1 mouse cellular context compared by ENCODE assay signal in genomic region chr9:42471921-42472747, GRCm38 (mm10).
TF ChIP-seq lines count a peak whose summit lies in the region.

No protein-coding gene starts in this region.

TF ChIP-seq in CH12.LX, 34 proteins besides CTCF, POLR2A, EP300 and RAD21 (continued from another document):
- no peak for TF ChIP-seq E2F4 (IDR thresholded peaks at IDR 0.05; ENCODE audit: insufficient replicate concordance, low read depth, low read length)
- peak; percentile 78 for TF ChIP-seq HCFC1 (IDR thresholded peaks at IDR 0.05; ENCODE audit: low read depth, low read length)
- no peak for TF ChIP-seq ZC3H11A (IDR thresholded peaks at IDR 0.05; ENCODE audit: low read depth, low read length)
- no peak for TF ChIP-seq CHD2 (IDR thresholded peaks at IDR 0.05; ENCODE audit: low read length)
- peak; percentile 95 for TF ChIP-seq SIN3A (IDR thresholded peaks at IDR 0.05; ENCODE audit: low read length)
- peak; percentile 89 for TF ChIP-seq MAZ (IDR thresholded peaks at IDR 0.05; ENCODE audit: low read depth, low read length)
- no peak for TF ChIP-seq TBP (conservative IDR thresholded peaks at IDR 0.05; ENCODE audit: low read depth, low read length)
- TF ChIP-seq MEF2A (IDR thresholded peaks at IDR 0.05; ENCODE audit: borderline replicate concordance, low read depth, low read length): no peak
- peak; percentile 91 for TF ChIP-seq ELF1 (IDR thresholded peaks at IDR 0.05; ENCODE audit: low read depth, low read length)
- no peak for TF ChIP-seq SMC3 (IDR thresholded peaks at IDR 0.05; ENCODE audit: low read depth, low read length)
- TF ChIP-seq MAX (IDR thresholded peaks at IDR 0.05; ENCODE audit: low read length): peak; percentile 98
- TF ChIP-seq KAT2A (IDR thresholded peaks at IDR 0.05; ENCODE audit: insufficient replicate concordance, low read length): peak; percentile 55; the same call in 1 of the 2 replicates
- TF ChIP-seq CHD1 (IDR thresholded peaks at IDR 0.05; ENCODE audit: low read depth, low read length): no peak
- 0 out of 2 replicates have a peak, but pooled peaks have one; percentile 24 for TF ChIP-seq MYC (IDR thresholded peaks at IDR 0.05; ENCODE audit: low read depth, low read length)
- no peak for TF ChIP-seq JUN (IDR thresholded peaks at IDR 0.05; ENCODE audit: insufficient read depth, low read depth, low read length)
- TF ChIP-seq BHLHE40 (IDR thresholded peaks at IDR 0.05; ENCODE audit: low read depth, low read length): peak; percentile 100
- no peak for TF ChIP-seq POLR2AphosphoS2 (IDR thresholded peaks at IDR 0.05; ENCODE audit: low read depth, low read length)
